Mouse (Mus musculus): ENCODE measurements around the gene Panx2. TPM values are rescaled to one million over a fixed set of nuclear protein-coding genes. Genes with fewer than 3 reads are reported as not detected.

Panx2 gene
- total and polyA plus RNA-seq, 3 experiments: not detected

DNA sequence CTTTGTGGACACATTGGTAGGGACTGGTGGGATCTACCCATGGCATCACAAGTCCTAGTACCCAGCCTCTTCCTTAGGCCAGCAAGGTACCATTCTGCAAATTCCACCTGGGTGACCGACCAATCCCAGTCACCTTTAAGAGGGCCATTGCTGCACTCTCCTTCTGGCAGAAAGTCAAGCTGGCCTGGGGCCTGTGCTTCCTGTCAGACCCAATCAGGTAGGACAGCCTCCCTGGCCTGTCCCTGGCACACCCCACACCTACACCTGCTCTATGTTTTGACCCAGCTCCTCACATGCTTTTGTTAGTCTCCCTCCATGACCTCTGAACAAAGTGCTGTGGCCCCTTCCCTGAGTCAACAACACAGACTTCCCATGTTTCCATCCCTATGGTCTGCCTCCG, 25.3 kb downstream of the Panx2 start:
- in situ Hi-C loops (cut with MboI; ENCODE audit: low pct_ligation_motif_present, low pct_unique_long_range_greater_than_20kb, low sequenced_read_pairs): no loop called here
- H3K4me1 ChIP-seq (ENCODE audit: control insufficient read depth in 1 of 2, insufficient read depth in 2 of 2): peaks cover 2 to 11% of the 10 kb centered on the region in 2 experiments; a peak in 3 of 4 replicates
- H3K27ac ChIP-seq (ENCODE audit: insufficient read depth, low read depth): no peak overlapping the region
- no peaks in the 10 kb centered on the region for H3K9me3 ChIP-seq (replicated peaks; ENCODE audit: low read length)
- dilution Hi-C loops (cut with MboI; ENCODE audit: extremely low pct_ligation_motif_present, extremely low pct_unique_long_range_greater_than_20kb, low sequenced_read_pairs): no loop called here
- TF ChIP-seq CTCF (conservative IDR thresholded peaks at IDR 0.05 in 1 of 2, IDR thresholded peaks at IDR 0.05 in 1 of 2; ENCODE audit: low read depth in 2 of 2, low read length in 2 of 2) (no peak), JUND (conservative IDR thresholded peaks at IDR 0.05; ENCODE audit: low read depth, low read length) (no peak), ZNF384 (IDR thresholded peaks at IDR 0.05; ENCODE audit: low read depth, low read length) (no peak), USF1 (IDR thresholded peaks at IDR 0.05; ENCODE audit: low read depth, low read length) (no peak), CHD2 (IDR thresholded peaks at IDR 0.05; ENCODE audit: low read length) (no peak)
- peaks cover 8% of the 10 kb centered on the region for H3K79me2 ChIP-seq (replicated peaks; ENCODE audit: control insufficient read depth, extremely low read depth, insufficient read depth, poor library complexity, severe bottlenecking)
- DNase-seq (ENCODE audit: extremely low read depth): no peak
- no peaks in the 10 kb centered on the region for H3K27me3 ChIP-seq (replicated peaks)
- no peak overlapping the region for H3K9ac ChIP-seq (ENCODE audit: insufficient read depth, low read depth)
- no peak overlapping the region for H3K4me3 ChIP-seq (replicated peaks in 1 of 3; ENCODE audit: low read depth in 2 of 3, low read length in 2 of 3, poor library complexity in 1 of 3)
- no peak overlapping the region for H3K4me2 ChIP-seq (ENCODE audit: insufficient read depth, low read depth, poor library complexity, severe bottlenecking)
- peaks cover 62 to 78% of the 10 kb centered on the region in 2 experiments for H3K36me3 ChIP-seq (replicated peaks in 1 of 2; ENCODE audit: control insufficient read depth in 1 of 2, insufficient read depth in 1 of 2, low read length in 1 of 2)

DNA sequence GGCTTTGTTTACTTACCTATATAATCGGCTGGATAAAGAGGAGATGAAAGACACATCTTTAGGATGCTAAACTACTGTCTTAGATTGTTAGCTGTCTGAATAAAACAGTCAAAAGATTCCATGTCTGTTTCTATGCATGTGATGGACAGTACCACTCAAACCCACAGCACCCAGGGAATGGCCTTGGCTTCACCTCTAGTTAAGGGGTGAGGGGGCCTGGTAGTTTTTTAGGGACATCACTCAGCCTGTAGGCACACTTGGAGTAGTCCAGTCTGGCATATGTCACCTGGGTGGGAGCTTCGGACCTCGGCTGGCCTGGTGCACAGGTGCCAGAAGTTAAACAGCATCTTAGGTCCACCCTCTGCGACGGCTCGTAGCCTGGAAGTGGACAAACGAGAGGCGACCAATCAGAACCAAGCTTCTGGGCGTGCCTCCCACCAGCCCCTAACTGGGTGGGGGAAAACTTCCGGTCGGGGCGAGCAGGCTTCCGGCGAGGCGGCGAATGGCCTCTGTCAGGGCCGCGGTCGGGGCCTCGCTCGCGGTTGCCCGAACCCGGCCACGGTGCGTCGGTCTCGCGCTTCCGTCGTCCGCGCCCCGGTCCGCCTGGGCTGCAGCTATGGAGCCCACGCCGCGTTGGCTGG, 29.2 kb downstream of the Panx2 start, which contains the start of gene Selenoo:
TSS of gene Selenoo (plus strand) at position 478 of the 641 bp plus-strand sequence.
- Histone ChIP-seq H3K36me3 (replicated peaks in 1 of 2; ENCODE audit: control insufficient read depth in 1 of 2, insufficient read depth in 1 of 2, low read length in 1 of 2) (peaks cover 41 to 55% of the 10 kb centered on the region in 2 experiments), H3K27me3 (replicated peaks) (no peaks in the 10 kb centered on the region), H3K4me1 (ENCODE audit: control insufficient read depth in 1 of 2, insufficient read depth in 2 of 2) (peaks cover 3 to 19% of the 10 kb centered on the region in 2 experiments; a peak in 3 of 4 replicates), H3K9ac (ENCODE audit: insufficient read depth, low read depth) (peak within 1 kb of the TSS; percentile 82), H3K4me3 (replicated peaks in 1 of 3; ENCODE audit: low read depth in 2 of 3, low read length in 2 of 3, poor library complexity in 1 of 3) (peak within 1 kb of the TSS; percentile 72 to 95 (median 95)), H3K4me2 (ENCODE audit: insufficient read depth, low read depth, poor library complexity, severe bottlenecking) (peak within 1 kb of the TSS; percentile 81), H3K79me2 (replicated peaks; ENCODE audit: control insufficient read depth, extremely low read depth, insufficient read depth, poor library complexity, severe bottlenecking) (no peaks in the 10 kb centered on the region), H3K9me3 (replicated peaks; ENCODE audit: low read length) (no peaks in the 10 kb centered on the region), H3K27ac (ENCODE audit: insufficient read depth, low read depth) (0 out of 2 replicates have a peak within 1 kb of the TSS, but pooled peaks have one; percentile 31)
- dilution Hi-C loops (cut with MboI; ENCODE audit: extremely low pct_ligation_motif_present, extremely low pct_unique_long_range_greater_than_20kb, low sequenced_read_pairs): no loop called here
- in situ Hi-C loops (cut with MboI; ENCODE audit: low pct_ligation_motif_present, low pct_unique_long_range_greater_than_20kb, low sequenced_read_pairs): no loop called here
- peak; percentile 87 for DNase-seq (ENCODE audit: extremely low read depth)
- TF ChIP-seq POLR2AphosphoS2 (IDR thresholded peaks at IDR 0.05; ENCODE audit: low read depth, low read length): peak; percentile 57; the same call in 1 of the 2 replicates
- TF ChIP-seq JUND (conservative IDR thresholded peaks at IDR 0.05; ENCODE audit: low read depth, low read length): no peak
- peak; percentile 88 for TF ChIP-seq ZMIZ1 (IDR thresholded peaks at IDR 0.05; ENCODE audit: low read depth, low read length)
- no peak for TF ChIP-seq ZNF384 (IDR thresholded peaks at IDR 0.05; ENCODE audit: low read depth, low read length)
- TF ChIP-seq JUN (IDR thresholded peaks at IDR 0.05; ENCODE audit: insufficient read depth, low read depth, low read length): no peak
- TF ChIP-seq NELFE (IDR thresholded peaks at IDR 0.05; ENCODE audit: low read depth, low read length): peak; percentile 89
- TF ChIP-seq EP300 (IDR thresholded peaks at IDR 0.05; ENCODE audit: low read length): no peak
- TF ChIP-seq PAX5 (IDR thresholded peaks at IDR 0.05; ENCODE audit: low read length): no peak
- TF ChIP-seq KAT2A (IDR thresholded peaks at IDR 0.05; ENCODE audit: insufficient replicate concordance, low read length): peak; percentile 57; the same call in 1 of the 2 replicates
- TF ChIP-seq MAFK (IDR thresholded peaks at IDR 0.05; ENCODE audit: insufficient replicate concordance, low read length): no peak
- no peak for TF ChIP-seq GABPA (IDR thresholded peaks at IDR 0.05; ENCODE audit: insufficient replicate concordance, low read depth, low read length)
- peak; percentile 34; the same call in 1 of the 2 replicates for TF ChIP-seq NRF1 (IDR thresholded peaks at IDR 0.05; ENCODE audit: low read depth, low read length)
- peak; percentile 76; the same call in 1 of the 2 replicates for TF ChIP-seq TCF12 (IDR thresholded peaks at IDR 0.05; ENCODE audit: low read depth, low read length)
- TF ChIP-seq IRF4 (IDR thresholded peaks at IDR 0.05; ENCODE audit: low read depth, low read length): peak; percentile 26; the same call in 1 of the 2 replicates
- TF ChIP-seq ZKSCAN1 (IDR thresholded peaks at IDR 0.05; ENCODE audit: borderline replicate concordance, low read depth, low read length): no peak
- TF ChIP-seq ETS1 (conservative IDR thresholded peaks at IDR 0.05; ENCODE audit: low read depth, low read length): no peak
- peak; percentile 78 for TF ChIP-seq HCFC1 (IDR thresholded peaks at IDR 0.05; ENCODE audit: low read depth, low read length)
- no peak for TF ChIP-seq RAD21 (IDR thresholded peaks at IDR 0.05; ENCODE audit: low read depth, low read length)
- peak; percentile 91 for TF ChIP-seq POLR2A (IDR thresholded peaks at IDR 0.05; ENCODE audit: low read depth, low read length)
- TF ChIP-seq MYC (IDR thresholded peaks at IDR 0.05; ENCODE audit: low read depth, low read length): no peak
- no peak for TF ChIP-seq CTCF (conservative IDR thresholded peaks at IDR 0.05 in 1 of 2, IDR thresholded peaks at IDR 0.05 in 1 of 2; ENCODE audit: low read depth in 2 of 2, low read length in 2 of 2)
- TF ChIP-seq MAZ (IDR thresholded peaks at IDR 0.05; ENCODE audit: low read depth, low read length): peak; percentile 73; the same call in 1 of the 2 replicates
- no peak for TF ChIP-seq CHD1 (IDR thresholded peaks at IDR 0.05; ENCODE audit: low read depth, low read length)
- no peak for TF ChIP-seq E2F4 (IDR thresholded peaks at IDR 0.05; ENCODE audit: insufficient replicate concordance, low read depth, low read length)
- no peak for TF ChIP-seq ZC3H11A (IDR thresholded peaks at IDR 0.05; ENCODE audit: low read depth, low read length)
- no peak for TF ChIP-seq USF2 (conservative IDR thresholded peaks at IDR 0.05; ENCODE audit: low read depth, low read length)
- TF ChIP-seq USF1 (IDR thresholded peaks at IDR 0.05; ENCODE audit: low read depth, low read length): no peak
- peak; percentile 72 for TF ChIP-seq SIN3A (IDR thresholded peaks at IDR 0.05; ENCODE audit: low read length)
- peak; percentile 40; the same call in 1 of the 2 replicates for TF ChIP-seq CHD2 (IDR thresholded peaks at IDR 0.05; ENCODE audit: low read length)
- peak; percentile 75 for TF ChIP-seq ELF1 (IDR thresholded peaks at IDR 0.05; ENCODE audit: low read depth, low read length)
